Mouse (Mus musculus): Measurements from ENCODE around the gene Narf.

Gene Narf

DNA sequence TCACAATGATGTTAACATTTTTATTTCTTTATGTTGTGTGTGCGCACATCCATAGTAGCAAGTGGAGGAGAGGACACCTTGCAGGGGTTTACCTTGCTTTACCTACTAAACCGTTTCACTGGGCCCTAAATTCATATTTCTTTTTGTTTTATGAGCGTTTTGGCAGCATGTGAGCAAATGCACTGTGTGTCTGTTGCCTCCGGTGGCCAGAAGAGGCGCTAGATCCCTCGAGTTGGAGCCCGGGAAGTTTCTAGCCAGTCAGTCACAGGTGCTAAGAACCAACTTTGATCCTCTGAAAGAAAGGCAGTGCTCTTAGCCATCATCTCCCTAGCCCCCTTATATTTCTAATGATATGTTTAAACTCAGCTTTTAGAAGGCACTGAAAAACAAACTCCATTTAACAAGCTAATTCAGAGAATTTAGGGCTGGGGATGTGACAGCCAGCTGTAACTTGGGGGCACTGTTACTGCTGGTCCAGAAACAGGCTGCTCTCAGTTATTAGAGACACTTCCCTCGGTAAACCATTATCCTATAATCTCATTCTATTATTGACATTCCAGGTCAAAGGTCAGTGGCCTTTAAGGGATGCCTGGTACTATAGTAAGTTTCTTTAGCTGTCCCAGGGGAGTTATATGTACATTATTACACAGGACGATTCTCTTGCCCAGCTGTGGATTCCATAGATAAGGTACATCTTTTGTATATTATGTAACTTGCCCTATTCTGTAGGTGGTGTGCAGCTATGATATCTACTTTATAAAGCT, 1.4 kb upstream of the Narf start:
- 29% methylated on average over 9 of the region's 9 CpGs for WGBS

DNA sequence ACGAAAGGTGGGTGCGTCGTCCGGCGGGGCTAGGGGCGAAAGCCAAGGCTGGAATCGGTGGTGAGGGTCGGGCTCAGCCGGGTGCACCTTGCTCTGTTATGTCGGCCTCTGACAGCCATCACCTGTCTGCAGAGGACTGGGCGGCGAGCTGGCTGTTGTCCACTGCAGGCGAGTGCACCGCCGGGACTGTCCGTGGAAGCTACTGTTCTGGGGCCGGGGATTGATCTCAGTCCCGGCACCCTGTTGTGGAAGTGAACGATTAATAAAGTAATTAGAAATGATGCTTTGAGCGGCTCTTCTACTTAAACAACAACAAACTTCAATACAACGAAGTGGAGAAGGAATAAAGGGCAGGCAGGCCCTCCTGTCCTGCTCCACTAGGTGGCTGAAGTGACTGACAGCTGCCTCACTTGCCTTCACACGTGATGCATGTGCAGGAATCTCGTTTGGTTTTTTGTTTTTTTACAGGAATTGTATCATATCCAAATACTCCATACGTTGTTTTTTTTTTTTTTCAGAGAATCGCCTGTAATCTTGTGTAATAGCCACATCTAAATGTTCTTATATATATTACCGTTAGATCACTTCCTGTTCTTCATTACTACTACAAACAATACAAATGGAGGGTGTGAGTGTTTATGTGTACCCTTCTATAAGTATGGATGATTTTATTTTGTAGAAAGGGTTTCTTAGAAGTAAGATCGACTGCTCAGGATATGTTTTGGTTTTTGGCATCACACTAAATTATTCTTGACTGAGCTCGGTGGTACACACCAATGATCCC, 484 bp downstream of the Narf start:
- 1% methylated on average over 28 of the region's 28 CpGs for WGBS

- 98% methylated on average over 2 of the region's 2 CpGs for WGBS
Measured at GRCm38 (mm10) chr11:121239669-121240068, 2.6 kb downstream of the Narf start.

GRCm38 (mm10) chr11:121250196-121250595, 13.1 kb downstream of the Narf start:
- WGBS: 74% methylated on average over 8 of the region's 8 CpGs

GRCm38 (mm10) chr11:121259160-121260100, 22.4 kb downstream of the Narf start, which contains the start of gene Foxk2:
TSS of gene Foxk2 (plus strand) at chr11:121259990.
- under 1% methylated on average over 91 of the region's 91 CpGs for WGBS

GRCm38 (mm10) chr11:121260211-121260906, 23.3 kb downstream of the Narf start:
- under 1% methylated on average over 59 of the region's 60 CpGs for WGBS

- 21% methylated on average over 2 of the region's 2 CpGs for WGBS
Measured at GRCm38 (mm10) chr11:121261074-121261473, 24.0 kb downstream of the Narf start.

DNA sequence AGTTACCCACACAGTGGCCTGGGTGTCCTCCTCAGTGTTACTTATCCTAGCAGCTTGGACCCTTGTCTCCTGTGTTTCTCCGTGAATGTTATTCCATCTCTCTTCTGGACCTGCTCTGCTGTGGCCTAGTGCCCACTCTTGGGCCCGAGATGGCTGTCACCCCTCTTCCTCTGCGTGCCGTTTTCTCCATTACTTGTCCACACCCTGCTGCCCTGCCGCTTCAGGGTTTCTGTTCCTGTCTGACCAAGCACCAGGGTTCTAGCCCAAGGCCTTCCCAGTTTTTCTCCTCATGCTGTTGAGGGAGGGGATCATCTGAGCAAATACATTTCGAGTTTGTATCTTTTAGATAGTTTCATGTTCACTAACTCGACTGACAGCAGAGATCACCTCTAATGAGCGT, 40.5 kb downstream of the Narf start:
- WGBS: 84% methylated on average over 8 of the region's 8 CpGs

DNA sequence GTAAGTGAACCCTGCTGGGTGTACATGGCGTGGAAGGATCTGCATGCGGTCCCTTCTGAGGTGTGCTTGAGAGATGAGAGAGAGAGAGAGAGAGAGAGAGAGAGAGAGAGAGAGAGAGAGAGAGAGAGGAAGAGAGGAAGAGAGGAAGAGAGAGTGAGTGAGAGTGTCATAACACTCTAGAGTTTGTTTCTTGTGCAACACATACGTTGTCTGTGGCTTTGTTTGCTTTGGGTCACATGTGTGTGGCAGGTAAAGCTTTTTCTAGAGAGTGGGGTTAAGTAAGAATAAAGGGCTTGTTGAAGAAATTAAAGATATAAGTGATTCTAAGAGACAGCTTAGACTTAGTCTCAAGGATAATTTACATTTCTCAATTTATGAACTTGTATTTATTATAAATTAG, 41.0 kb downstream of the Narf start:
- 83% methylated on average over 3 of the region's 3 CpGs for WGBS

DNA sequence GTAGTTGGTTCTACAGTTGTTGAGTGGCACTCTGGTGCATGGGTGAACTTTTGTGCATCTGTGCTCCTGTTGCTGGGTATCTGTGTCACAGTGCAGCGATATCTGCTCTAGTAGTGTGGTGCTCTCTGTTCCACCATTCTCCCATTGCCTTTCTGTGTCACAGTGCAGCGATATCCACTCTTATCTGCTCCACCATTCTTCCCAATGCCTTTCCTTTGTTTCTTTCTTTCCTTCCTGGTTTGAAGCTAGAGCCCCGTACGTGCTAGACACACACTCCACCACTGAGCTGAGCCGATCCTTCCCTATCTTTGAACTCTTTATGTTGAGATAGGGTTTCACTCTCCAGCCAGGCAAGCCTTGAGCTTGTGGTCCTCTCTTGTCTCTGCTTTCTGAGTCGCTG, 45.9 kb downstream of the Narf start:
- 59% methylated on average over 6 of the region's 6 CpGs for WGBS

DNA sequence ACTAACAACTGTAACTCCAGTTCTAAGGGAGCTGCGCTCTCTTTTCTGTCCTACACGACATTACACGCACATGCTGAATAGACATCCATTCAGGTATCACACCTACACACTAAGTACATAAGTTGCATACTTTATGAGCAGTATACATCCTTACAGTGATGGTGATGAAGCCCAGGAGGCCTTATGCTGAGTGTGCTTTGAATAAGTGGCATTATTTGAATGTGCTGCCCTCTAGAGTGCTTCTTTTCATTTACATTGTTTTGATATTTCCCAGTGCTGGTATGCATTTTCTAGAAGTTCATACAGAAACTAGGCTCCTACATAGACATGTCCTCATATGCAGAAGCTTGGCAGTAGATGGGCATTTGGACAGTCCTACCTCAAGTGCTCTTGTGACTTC, 52.8 kb downstream of the Narf start:
- WGBS: 72% methylated on average over 3 of the region's 3 CpGs

GRCm38 (mm10) chr11:121294771-121295170, 57.7 kb downstream of the Narf start:
- WGBS: 93% methylated on average over 5 of the region's 5 CpGs

DNA sequence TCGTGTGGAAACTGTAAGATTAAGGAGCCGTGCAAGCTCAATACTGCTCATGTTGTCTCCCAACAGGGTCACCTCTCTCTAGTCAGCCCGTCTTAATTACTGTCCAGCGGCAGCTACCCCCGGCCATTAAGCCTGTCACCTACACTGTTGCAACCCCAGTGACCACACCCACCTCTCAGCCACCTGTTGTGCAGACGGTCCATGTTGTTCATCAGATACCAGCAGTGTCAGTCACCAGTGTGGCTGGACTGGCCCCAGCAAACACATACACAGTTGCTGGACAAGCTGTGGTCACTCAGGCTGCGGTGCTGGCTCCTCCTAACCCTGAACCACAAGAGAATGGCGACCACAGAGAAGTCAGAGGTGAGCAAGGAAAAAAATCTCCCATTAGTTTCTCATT, 61.4 kb downstream of the Narf start:
- WGBS: 89% methylated on average over 8 of the region's 8 CpGs

DNA sequence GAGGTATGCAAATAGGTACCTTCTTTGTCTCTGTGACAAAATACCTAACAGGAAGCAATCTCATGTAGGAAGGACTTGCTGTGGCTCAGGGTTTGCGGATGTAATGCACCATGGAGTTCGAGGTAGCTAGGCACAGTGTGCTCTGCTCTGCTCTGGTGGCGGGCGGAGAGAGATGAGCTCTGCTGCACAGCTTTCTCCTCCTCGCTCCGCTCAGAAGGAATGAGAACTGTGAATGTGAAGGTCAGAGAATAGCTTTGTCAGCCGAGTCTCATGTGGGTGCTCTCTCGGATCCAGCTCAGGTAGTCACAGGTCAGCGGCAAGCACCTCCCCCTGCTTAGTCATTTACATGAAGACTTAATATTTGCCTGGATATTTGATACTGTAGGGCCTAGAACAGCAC, 63.2 kb downstream of the Narf start:
- WGBS: 71% methylated on average over 9 of the region's 9 CpGs

GRCm38 (mm10) chr11:121305371-121305770, 68.3 kb downstream of the Narf start:
- WGBS: 62% methylated on average over 6 of the region's 6 CpGs
